Mouse (Mus musculus) forebrain, postnatal 0 days (tissue): ENCODE data around the gene Hivep2. TPM values are rescaled to one million over a fixed set of nuclear protein-coding genes. Genes with fewer than 3 reads are reported as not detected.

Experiments
- ATAC-seq: fragments of 200-750 bp; cut with Nextera tagmentation; 2 replicates; pipeline ENCODE4 v1.8.0; 2017; ENCODE audit warnings: mild to moderate bottlenecking, moderate library complexity
- DNase-seq: peaks from one replicate; pipeline ENCODE4 v3.0.0-alpha.2; 2015
- H3K27ac ChIP-seq: fragments of 300-500 bp; sonication (generic); 2 replicates; pipeline ENCODE4 v1.5.1; 2014; ENCODE audit warnings: low read depth, mild to moderate bottlenecking, antibody characterized with exemption, low read length, moderate library complexity, mixed read lengths
- H3K27me3 ChIP-seq: fragments of 300-500 bp; sonication (generic); 2 replicates; pipeline ENCODE4 v1.6.1; 2014; ENCODE audit warnings: mild to moderate bottlenecking, low read length, mixed read lengths; ENCODE audit not compliant: insufficient read depth
- H3K36me3 ChIP-seq: fragments of 300-500 bp; sonication (generic); 2 replicates; pipeline ENCODE4 v1.6.1; 2014; ENCODE audit warnings: mild to moderate bottlenecking, moderate library complexity; ENCODE audit not compliant: insufficient read depth
- H3K4me1 ChIP-seq: fragments of 300-500 bp; sonication (generic); 2 replicates; pipeline ENCODE4 v1.6.1; 2014; ENCODE audit warnings: antibody characterized with exemption; ENCODE audit not compliant: insufficient read depth
- H3K4me2 ChIP-seq: fragments of 300-500 bp; sonication (generic); 2 replicates; pipeline ENCODE4 v1.6.1; 2014; ENCODE audit warnings: low read depth, mild to moderate bottlenecking, moderate library complexity
- H3K4me3 ChIP-seq: fragments of 300-500 bp; sonication (generic); 2 replicates; pipeline ENCODE4 v1.5.1; 2014; ENCODE audit warnings: low read depth, low read length, mixed read lengths
- H3K9ac ChIP-seq: fragments of 300-500 bp; sonication (generic); 2 replicates; pipeline ENCODE4 v1.6.1; 2014; ENCODE audit warnings: mild to moderate bottlenecking
- H3K9me3 ChIP-seq: fragments of 300-500 bp; sonication (generic); 2 replicates; pipeline ENCODE4 v1.6.1; 2016; ENCODE audit warnings: low read length
- CTCF ChIP-seq: sonication (generic); IDR thresholded peaks from 2 replicates; pipeline ENCODE4 v1.5.1; 2016; ENCODE audit warnings: antibody characterized with exemption, control low read depth, low read depth
- WGBS: fragments of 180-500 bp; shearing (Covaris S2); extraction: QIAGEN DNeasy Blood & Tissue Kit; methylation state at CpG from one replicate; pipeline ENCODE4 v1.1.7; 2014; 5-methylcytosine and 5-hydroxymethylcytosine counted together
- polyA plus RNA-seq: library from polyadenylated mRNA; unstranded; fragments of >200 nt; fragmentation: Nextera tagmentation; extraction: Ambion mirVana; gene quantifications from 2 replicates; pipeline ENCODE4 v1.2.1, GENCODE M21; 2015
- total RNA-seq: library from RNA; depleted of rRNA; stranded (reverse); fragments of >200 nt; gene quantifications from 2 replicates; pipeline ENCODE4 v1.2.3, GENCODE M21; 2014

The Hivep2 gene
- total and polyA plus RNA-seq, 2 experiments from 2014 or later = 22.9 to 55.4 TPM

- Histone ChIP-seq H3K27ac (no peak overlapping the region), H3K9me3 (no peaks in the 10 kb centered on the region), H3K4me2 (peak overlapping the region; percentile 43), H3K9ac (no peak overlapping the region), H3K4me3 (peak overlapping the region; percentile 33; the same call in 1 of the 2 replicates), H3K4me1 (peaks cover 5% of the 10 kb centered on the region), H3K36me3 (no peaks in the 10 kb centered on the region), H3K27me3 (no peaks in the 10 kb centered on the region)
- no peak for TF ChIP-seq CTCF
- WGBS = 35% methylated on average over 7 of the region's 7 CpGs
- no peak for ATAC-seq
- DNase-seq = no peak
Observed at GRCm38 (mm10) chr10:14018672-14019071, 52.8 kb downstream of the Hivep2 start.

GRCm38 (mm10) chr10:14019198-14019597 is 53.3 kb downstream of the Hivep2 start:
- no peak overlapping the region for H3K4me2 ChIP-seq
- ATAC-seq (no peak), DNase-seq (no peak)
- H3K9me3 ChIP-seq = no peaks in the 10 kb centered on the region
- no peaks in the 10 kb centered on the region for H3K36me3 ChIP-seq
- no peak overlapping the region for H3K27ac ChIP-seq
- H3K4me3 ChIP-seq = no peak overlapping the region
- no peaks in the 10 kb centered on the region for H3K27me3 ChIP-seq
- no peak for TF ChIP-seq CTCF
- no peak overlapping the region for H3K9ac ChIP-seq
- 52% methylated on average over 3 of the region's 3 CpGs for WGBS
- H3K4me1 ChIP-seq = peaks cover 5% of the 10 kb centered on the region

GRCm38 (mm10) chr10:14020253-14020652 is 54.4 kb downstream of the Hivep2 start:
- Histone ChIP-seq H3K36me3 (no peaks in the 10 kb centered on the region), H3K9ac (no peak overlapping the region), H3K4me1 (peaks cover 5% of the 10 kb centered on the region), H3K9me3 (no peaks in the 10 kb centered on the region), H3K4me2 (peak overlapping the region; percentile 19), H3K27me3 (no peaks in the 10 kb centered on the region), H3K4me3 (no peak overlapping the region), H3K27ac (no peak overlapping the region)
- TF ChIP-seq CTCF = no peak
- DNase-seq (peak; percentile 29), ATAC-seq (peak; percentile 42; the same call in 1 of the 2 replicates)
- 51% methylated on average over 7 of the region's 7 CpGs for WGBS

GRCm38 (mm10) chr10:14024971-14025370 is 59.1 kb downstream of the Hivep2 start:
- DNase-seq (no peak), ATAC-seq (no peak)
- Histone ChIP-seq H3K4me2 (no peak overlapping the region), H3K27me3 (no peaks in the 10 kb centered on the region), H3K4me3 (no peak overlapping the region), H3K36me3 (no peaks in the 10 kb centered on the region), H3K9me3 (no peaks in the 10 kb centered on the region), H3K4me1 (no peaks in the 10 kb centered on the region), H3K9ac (no peak overlapping the region), H3K27ac (no peak overlapping the region)
- 85% methylated on average over 7 of the region's 7 CpGs for WGBS
- no peak for TF ChIP-seq CTCF

GRCm38 (mm10) chr10:14027751-14028150 is 61.9 kb downstream of the Hivep2 start:
- TF ChIP-seq CTCF = no peak
- Histone ChIP-seq H3K4me1 (no peaks in the 10 kb centered on the region), H3K9me3 (no peaks in the 10 kb centered on the region), H3K27ac (no peak overlapping the region), H3K36me3 (no peaks in the 10 kb centered on the region), H3K4me2 (no peak overlapping the region), H3K9ac (no peak overlapping the region), H3K4me3 (no peak overlapping the region), H3K27me3 (no peaks in the 10 kb centered on the region)
- DNase-seq (no peak), ATAC-seq (no peak)
- WGBS = 78% methylated on average over 1 of the region's 1 CpGs

- WGBS = 79% methylated on average over 7 of the region's 7 CpGs
- no peaks in the 10 kb centered on the region for H3K9me3 ChIP-seq
- TF ChIP-seq CTCF = no peak
Observed at GRCm38 (mm10) chr10:14028956-14029355, 63.1 kb downstream of the Hivep2 start.

GRCm38 (mm10) chr10:14030458-14031035 is 64.7 kb downstream of the Hivep2 start:
- Histone ChIP-seq H3K9me3 (no peaks in the 10 kb centered on the region), H3K27me3 (no peaks in the 10 kb centered on the region), H3K27ac (no peak overlapping the region), H3K9ac (no peak overlapping the region), H3K36me3 (no peaks in the 10 kb centered on the region), H3K4me3 (no peak overlapping the region), H3K4me2 (no peak overlapping the region), H3K4me1 (no peaks in the 10 kb centered on the region)
- DNase-seq (no peak), ATAC-seq (no peak)
- 83% methylated on average over 14 of the region's 14 CpGs for WGBS
- TF ChIP-seq CTCF = no peak

More at GRCm38 (mm10) chr10:14028956-14029355, 63.1 kb downstream of the Hivep2 start:
- Histone ChIP-seq H3K4me3 (no peak overlapping the region), H3K4me1 (no peaks in the 10 kb centered on the region), H3K27me3 (no peaks in the 10 kb centered on the region), H3K9ac (no peak overlapping the region), H3K36me3 (no peaks in the 10 kb centered on the region), H3K27ac (no peak overlapping the region), H3K4me2 (no peak overlapping the region)
- DNase-seq (no peak), ATAC-seq (no peak)
